Mouse (Mus musculus) megakaryocyte, embryonic 14.5 days (primary cell): ENCODE measurements around the gene Tomm34.

Source experiments
- FLI1 ChIP-seq: IDR thresholded peaks from 2 replicates; pipeline ENCODE4 v1.6.1; 2012; ENCODE audit warnings: low read length, inconsistent platforms, mixed read lengths
- GATA1 ChIP-seq: IDR thresholded peaks from 3 replicates; pipeline ENCODE4 v1.6.1; 2012; ENCODE audit warnings: mixed read lengths, low read length, inconsistent platforms, borderline replicate concordance

GRCm38 (mm10) chr2:164107125-164107874, 36.3 kb upstream of the Tomm34 start:
- no peak for TF ChIP-seq GATA1
- TF ChIP-seq FLI1, result no peak
